Mouse (Mus musculus) kidney, postnatal 36 days (tissue): ENCODE results near the gene Bbs5.
A peak's percentile ranks its signal among the peaks of the same experiment; 100 is the strongest.
"Not testable (repeated sequence)": the region's sequence is repeated elsewhere in the genome, so short reads cannot be mapped to it uniquely, and the experiment has no call there.

Experiments
- DNase-seq, 2 experiments: peaks; one replicate each; pipeline ENCODE4 v3.0.0; 2021 to 2022; ENCODE audit warnings: mixed read lengths in 2 of 2

The Bbs5 gene

GRCm38 (mm10) chr2:69646726-69647490 is at the start of gene Bbs5:
Bbs5 (plus strand) TSS chr2:69647171.
- DNase-seq, result peak; percentile 94 to 97

- DNase-seq, result peak; percentile 64 to 75
Observed at GRCm38 (mm10) chr2:69603726-69604393, 43.1 kb upstream of the Bbs5 start.

- DNase-seq, result peak; percentile 45 to 73
Observed at GRCm38 (mm10) chr2:69606621-69607020, 40.4 kb upstream of the Bbs5 start.

- DNase-seq, result peak; percentile 42 to 57
Observed at GRCm38 (mm10) chr2:69612237-69612636, 34.7 kb upstream of the Bbs5 start.

GRCm38 (mm10) chr2:69612716-69613115 is 34.3 kb upstream of the Bbs5 start:
- DNase-seq, result no peak

GRCm38 (mm10) chr2:69613237-69613636 is 33.7 kb upstream of the Bbs5 start:
- peak; percentile 51 to 55 for DNase-seq

GRCm38 (mm10) chr2:69618336-69618735 is 28.6 kb upstream of the Bbs5 start:
- DNase-seq, result peak in 1 of 2 experiments; percentile 62

- peak; percentile 32 to 37 for DNase-seq
Observed at GRCm38 (mm10) chr2:69619286-69619685, 27.7 kb upstream of the Bbs5 start.

GRCm38 (mm10) chr2:69629215-69629614 is 17.8 kb upstream of the Bbs5 start:
- no peak for DNase-seq

GRCm38 (mm10) chr2:69629914-69630313 is 17.1 kb upstream of the Bbs5 start:
- DNase-seq, result no peak

- no peak for DNase-seq
Observed at GRCm38 (mm10) chr2:69630792-69631191, 16.2 kb upstream of the Bbs5 start.

GRCm38 (mm10) chr2:69631449-69631848 is 15.5 kb upstream of the Bbs5 start:
- DNase-seq, result peak; percentile 17 to 50

GRCm38 (mm10) chr2:69635064-69635701 is 11.8 kb upstream of the Bbs5 start:
- DNase-seq, result peak; percentile 48 to 72

GRCm38 (mm10) chr2:69635807-69636206 is 11.2 kb upstream of the Bbs5 start:
- peak; percentile 51 to 81 for DNase-seq

GRCm38 (mm10) chr2:69637989-69638388 is 9.0 kb upstream of the Bbs5 start:
- DNase-seq, result not testable (repeated sequence)

GRCm38 (mm10) chr2:69640100-69640499 is 6.9 kb upstream of the Bbs5 start:
- DNase-seq, result peak; percentile 61 to 77

- DNase-seq, result no peak
Observed at GRCm38 (mm10) chr2:69644968-69645617, 1.9 kb upstream of the Bbs5 start.

GRCm38 (mm10) chr2:69649716-69650115 is 2.7 kb downstream of the Bbs5 start:
- no peak for DNase-seq

GRCm38 (mm10) chr2:69659326-69659725 is 12.4 kb downstream of the Bbs5 start:
- no peak for DNase-seq

GRCm38 (mm10) chr2:69663827-69664476 is 17.0 kb downstream of the Bbs5 start:
- no peak for DNase-seq

- DNase-seq, result no peak
Observed at GRCm38 (mm10) chr2:69667656-69668055, 20.7 kb downstream of the Bbs5 start.

GRCm38 (mm10) chr2:69668414-69668813 is 21.4 kb downstream of the Bbs5 start:
- no peak for DNase-seq

- no peak for DNase-seq
Observed at GRCm38 (mm10) chr2:69669853-69670252, 22.9 kb downstream of the Bbs5 start, which contains the start of gene Klhl41. Klhl41 (plus strand) TSS chr2:69670120.
